Mouse (Mus musculus) midbrain, embryonic 12.5 days (tissue): ENCODE data around the gene Riox1. TPM values are rescaled to one million over a fixed set of nuclear protein-coding genes. Genes with fewer than 3 reads are reported as not detected.

Experiments used
- ATAC-seq: fragments of 200-750 bp; cut with Nextera tagmentation; 2 replicates; pipeline ENCODE4 v1.8.0; 2017; ENCODE audit warnings: low read depth, moderate TSS enrichment, moderate library complexity; ENCODE audit not compliant: low FRiP score
- H3K27ac ChIP-seq: fragments of 300-500 bp; sonication (generic); replicated peaks from 2 replicates; pipeline ENCODE4 v1.5.1; 2016; ENCODE audit warnings: mild to moderate bottlenecking
- H3K27me3 ChIP-seq: fragments of 300-500 bp; sonication (generic); 2 replicates; pipeline ENCODE4 v1.6.1; 2016; ENCODE audit warnings: mild to moderate bottlenecking
- H3K36me3 ChIP-seq: fragments of 300-500 bp; sonication (generic); 2 replicates; pipeline ENCODE4 v1.6.1; 2016
- H3K4me1 ChIP-seq: fragments of 300-500 bp; sonication (generic); 2 replicates; pipeline ENCODE4 v1.6.1; 2016
- H3K4me2 ChIP-seq: fragments of 300-500 bp; sonication (generic); replicated peaks from 2 replicates; pipeline ENCODE4 v1.6.1; 2016; ENCODE audit warnings: mild to moderate bottlenecking, moderate library complexity
- H3K4me3 ChIP-seq: fragments of 300-500 bp; sonication (generic); 2 replicates; pipeline ENCODE4 v1.5.1; 2016; ENCODE audit warnings: mild to moderate bottlenecking
- H3K9ac ChIP-seq: fragments of 300-500 bp; sonication (generic); replicated peaks from 2 replicates; pipeline ENCODE4 v1.6.1; 2016; ENCODE audit warnings: mild to moderate bottlenecking, moderate library complexity
- H3K9me3 ChIP-seq: fragments of 300-500 bp; sonication (generic); 2 replicates; pipeline ENCODE4 v1.6.1; 2016; ENCODE audit warnings: mild to moderate bottlenecking
- WGBS: fragments of 180-500 bp; shearing (Covaris S2); methylation state at CpG from one replicate; pipeline ENCODE4 v1.1.7; 2016; 5-methylcytosine and 5-hydroxymethylcytosine counted together
- polyA plus RNA-seq: library from polyadenylated mRNA; unstranded; fragments of >200 nt; fragmentation: Nextera tagmentation; extraction: Ambion mirVana; gene quantifications from 2 replicates; pipeline ENCODE4 v1.2.1, GENCODE M21; 2016

The Riox1 gene
- polyA plus RNA-seq, 1 experiment from 2014 or later: 16.7 TPM

DNA sequence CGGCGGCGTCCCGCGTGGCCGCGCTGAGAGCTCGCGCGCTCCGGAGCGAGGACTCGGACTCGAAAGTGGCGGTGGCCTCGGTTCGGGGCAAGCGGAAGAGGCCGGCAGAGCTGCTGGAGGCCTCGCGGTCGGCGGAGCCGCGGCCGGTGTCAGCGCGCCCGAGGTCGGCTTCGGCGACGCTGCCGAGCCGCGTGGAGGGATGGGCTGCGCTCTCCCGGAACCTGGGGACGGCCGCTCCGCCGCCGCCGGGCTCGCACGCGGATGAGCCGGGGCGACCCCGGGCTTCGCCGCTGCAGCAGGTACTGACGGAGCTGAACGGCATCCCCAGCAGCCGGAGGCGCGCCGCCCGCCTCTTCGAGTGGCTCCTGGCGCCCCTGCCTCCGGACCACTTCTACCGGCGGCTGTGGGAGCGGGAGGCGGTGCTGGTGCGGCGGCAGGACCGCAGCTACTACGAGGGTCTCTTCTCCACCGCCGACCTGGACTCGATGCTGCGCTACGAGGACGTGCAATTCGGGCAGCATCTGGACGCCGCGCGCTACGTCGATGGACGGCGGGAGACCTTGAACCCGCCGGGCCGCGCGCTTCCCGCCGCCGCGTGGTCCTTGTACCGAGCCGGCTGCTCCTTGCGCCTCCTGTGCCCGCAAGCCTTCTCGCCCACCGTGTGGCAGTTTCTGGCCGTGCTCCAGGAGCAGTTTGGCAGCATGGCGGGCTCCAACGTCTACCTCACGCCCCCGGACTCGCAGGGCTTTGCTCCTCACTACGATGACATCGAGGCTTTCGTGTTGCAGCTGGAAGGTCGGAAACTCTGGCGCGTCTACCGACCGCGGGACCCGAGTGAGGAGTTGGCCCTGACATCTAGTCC is 663 bp downstream of the Riox1 start:
- Histone ChIP-seq H3K27me3 (0 out of 2 replicates have a peak, but pooled peaks cover 5% of the 10 kb centered on the region), H3K9me3 (no peaks in the 10 kb centered on the region), H3K36me3 (0 out of 2 replicates have a peak, but pooled peaks cover 12% of the 10 kb centered on the region), H3K4me1 (peaks cover 28% of the 10 kb centered on the region), H3K4me2 (peak overlapping the region; percentile 84), H3K9ac (peak overlapping the region; percentile 81), H3K27ac (peak overlapping the region; percentile 84), H3K4me3 (peak overlapping the region; percentile 65)
- ATAC-seq: peak; percentile 62
- under 1% methylated on average over 98 of the region's 116 CpGs for WGBS

DNA sequence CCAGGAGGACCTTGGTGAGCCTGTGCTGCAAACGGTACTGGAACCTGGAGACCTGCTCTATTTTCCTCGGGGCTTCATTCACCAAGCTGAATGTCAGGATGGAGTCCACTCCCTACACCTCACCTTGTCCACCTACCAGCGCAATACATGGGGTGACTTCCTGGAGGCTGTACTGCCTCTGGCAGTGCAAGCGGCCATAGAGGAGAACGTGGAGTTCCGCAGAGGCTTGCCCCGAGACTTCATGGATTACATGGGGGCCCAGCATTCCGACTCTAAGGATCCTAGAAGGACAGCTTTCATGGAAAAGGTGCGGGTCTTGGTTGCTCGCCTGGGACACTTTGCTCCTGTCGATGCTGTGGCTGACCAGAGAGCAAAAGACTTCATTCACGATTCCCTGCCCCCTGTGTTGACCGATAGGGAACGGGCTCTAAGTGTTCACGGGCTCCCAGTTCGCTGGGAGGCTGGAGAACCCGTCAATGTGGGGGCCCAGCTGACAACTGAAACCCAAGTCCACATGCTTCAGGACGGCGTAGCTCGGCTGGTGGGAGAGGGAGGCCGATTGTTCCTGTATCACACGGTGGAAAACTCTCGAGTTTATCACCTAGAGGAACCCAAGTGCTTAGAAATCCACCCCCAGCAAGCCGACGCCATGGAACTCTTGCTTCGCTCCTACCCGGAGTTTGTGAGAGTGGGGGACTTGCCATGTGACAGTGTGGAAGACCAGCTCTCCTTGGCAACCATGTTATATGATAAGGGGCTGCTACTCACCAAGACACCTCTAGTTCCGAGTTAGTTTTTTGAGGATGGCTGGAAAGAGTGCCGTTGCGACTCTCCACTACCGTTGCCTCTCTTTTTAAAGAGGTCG is 1.5 kb downstream of the Riox1 start:
- no peaks in the 10 kb centered on the region for H3K9me3 ChIP-seq
- peak overlapping the region; percentile 81 for H3K9ac ChIP-seq
- 0 out of 2 replicates have a peak, but pooled peaks cover 5% of the 10 kb centered on the region for H3K27me3 ChIP-seq
- H3K4me2 ChIP-seq: peak overlapping the region; percentile 84
- no peak overlapping the region for H3K27ac ChIP-seq
- 68% methylated on average over 32 of the region's 32 CpGs for WGBS
- 0 out of 2 replicates have a peak, but pooled peaks cover 12% of the 10 kb centered on the region for H3K36me3 ChIP-seq
- peak overlapping the region; percentile 65 for H3K4me3 ChIP-seq
- H3K4me1 ChIP-seq: peaks cover 28% of the 10 kb centered on the region
- no peak for ATAC-seq

DNA sequence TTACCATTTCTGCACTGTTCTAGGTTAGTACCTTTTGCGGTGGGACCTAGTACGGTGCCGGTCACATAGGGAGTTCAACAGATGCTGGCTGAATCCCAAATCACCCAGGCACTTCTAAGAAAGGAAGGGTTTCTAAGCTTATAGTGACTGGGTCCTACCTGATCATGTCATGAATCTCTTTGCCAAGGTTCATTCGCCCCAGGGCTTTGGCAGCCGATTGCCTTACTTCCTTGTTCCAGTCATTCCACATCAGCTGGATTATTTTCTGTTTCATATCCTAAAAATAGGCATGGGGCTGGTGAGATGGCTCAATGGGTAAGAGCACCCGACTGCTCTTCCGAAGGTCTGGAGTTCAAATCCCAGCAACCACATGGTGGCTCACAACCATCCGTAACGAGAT is 7.9 kb downstream of the Riox1 start:
- ATAC-seq: no peak
- WGBS: 95% methylated on average over 9 of the region's 9 CpGs
- no peak overlapping the region for H3K4me2 ChIP-seq

DNA sequence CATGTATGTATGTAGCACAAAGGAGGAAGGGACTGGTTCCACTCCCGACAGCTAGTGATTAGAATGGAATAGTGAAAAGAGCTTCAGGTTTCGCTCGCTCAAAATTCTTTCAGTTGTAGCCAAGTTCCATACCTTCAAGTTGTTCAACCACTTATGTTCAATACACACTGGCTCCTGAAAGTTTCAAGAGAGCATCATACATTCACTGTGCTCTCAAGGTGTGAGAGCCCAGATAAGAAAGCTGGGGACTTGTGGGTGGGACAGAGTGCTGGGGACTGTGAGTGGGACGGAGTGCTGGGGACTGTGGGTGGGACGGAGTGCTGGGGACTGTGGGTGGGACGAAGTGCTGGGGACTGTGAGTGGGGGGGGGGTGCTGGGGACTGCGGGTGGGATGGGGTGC is 14.8 kb downstream of the Riox1 start:
- no peak for ATAC-seq
- H3K27ac ChIP-seq: no peak overlapping the region
- H3K4me2 ChIP-seq: no peak overlapping the region
- H3K4me3 ChIP-seq: no peak overlapping the region
- H3K27me3 ChIP-seq: no peaks in the 10 kb centered on the region
- WGBS: 87% methylated on average over 7 of the region's 7 CpGs
- H3K9ac ChIP-seq: no peak overlapping the region
- no peaks in the 10 kb centered on the region for H3K9me3 ChIP-seq
- H3K36me3 ChIP-seq: no peaks in the 10 kb centered on the region
- H3K4me1 ChIP-seq: no peaks in the 10 kb centered on the region

More for the DNA sequence above, 7.9 kb downstream of the Riox1 start:
- Histone ChIP-seq H3K4me1 (peaks cover 7% of the 10 kb centered on the region), H3K27me3 (no peaks in the 10 kb centered on the region), H3K27ac (no peak overlapping the region), H3K9ac (no peak overlapping the region), H3K4me3 (no peak overlapping the region), H3K9me3 (no peaks in the 10 kb centered on the region), H3K36me3 (0 out of 2 replicates have a peak, but pooled peaks cover 10% of the 10 kb centered on the region)

DNA sequence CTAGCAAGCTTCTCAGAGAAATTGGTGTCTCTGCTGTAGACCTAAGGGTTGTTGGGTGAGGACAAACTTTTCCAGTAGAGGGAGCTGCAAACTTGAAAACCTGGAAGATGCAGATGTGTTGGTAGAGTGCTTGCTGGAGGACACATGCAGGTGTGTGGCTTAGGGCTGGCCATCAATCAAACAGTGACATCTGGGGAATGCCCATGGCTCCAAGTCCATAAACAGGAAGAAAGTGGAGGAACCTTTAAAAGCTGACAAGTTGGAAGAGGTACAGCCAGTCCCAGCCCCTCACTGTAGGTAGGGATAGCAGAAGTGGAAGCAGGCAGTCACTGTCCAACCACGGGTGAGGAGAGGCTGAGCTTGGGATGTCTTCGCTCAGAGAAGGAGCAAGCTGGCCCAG is 21.7 kb downstream of the Riox1 start:
- Histone ChIP-seq H3K9ac (no peak overlapping the region), H3K4me2 (no peak overlapping the region)
- ATAC-seq: no peak

DNA sequence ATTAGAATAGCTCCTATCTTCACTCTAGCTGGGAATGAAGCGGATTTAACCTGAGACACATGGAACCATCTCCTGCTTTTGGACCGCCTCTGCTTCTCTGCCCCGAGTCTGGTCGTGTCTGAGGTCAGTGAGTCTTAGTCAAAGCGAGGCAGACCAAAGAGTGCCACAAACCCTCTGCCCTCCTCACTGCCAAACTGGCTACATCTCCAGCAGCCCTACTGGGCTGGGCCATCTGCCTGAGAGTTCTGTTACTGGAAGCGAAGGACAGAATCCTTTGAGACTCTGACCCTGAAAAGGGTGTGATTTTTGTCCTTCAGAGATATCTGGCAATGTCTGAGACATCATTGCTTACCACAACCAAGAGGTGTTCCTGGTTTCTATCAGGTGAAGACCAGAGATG is 28.5 kb downstream of the Riox1 start:
- H3K36me3 ChIP-seq: no peaks in the 10 kb centered on the region
- peaks cover 5% of the 10 kb centered on the region; the same call in 1 of the 2 replicates for H3K9me3 ChIP-seq
- no peak for ATAC-seq
- H3K4me3 ChIP-seq: no peak overlapping the region
- no peaks in the 10 kb centered on the region for H3K27me3 ChIP-seq
- WGBS: 87% methylated on average over 6 of the region's 6 CpGs
- H3K9ac ChIP-seq: no peak overlapping the region
- no peak overlapping the region for H3K4me2 ChIP-seq
- no peak overlapping the region for H3K27ac ChIP-seq
- no peaks in the 10 kb centered on the region; the same call in 1 of the 2 replicates for H3K4me1 ChIP-seq

More for the DNA sequence above, 21.7 kb downstream of the Riox1 start:
- 81% methylated on average over 2 of the region's 2 CpGs for WGBS
- Histone ChIP-seq H3K4me3 (no peak overlapping the region), H3K4me1 (no peaks in the 10 kb centered on the region), H3K27ac (no peak overlapping the region), H3K36me3 (no peaks in the 10 kb centered on the region), H3K27me3 (no peaks in the 10 kb centered on the region), H3K9me3 (peaks cover 5% of the 10 kb centered on the region; the same call in 1 of the 2 replicates)

DNA sequence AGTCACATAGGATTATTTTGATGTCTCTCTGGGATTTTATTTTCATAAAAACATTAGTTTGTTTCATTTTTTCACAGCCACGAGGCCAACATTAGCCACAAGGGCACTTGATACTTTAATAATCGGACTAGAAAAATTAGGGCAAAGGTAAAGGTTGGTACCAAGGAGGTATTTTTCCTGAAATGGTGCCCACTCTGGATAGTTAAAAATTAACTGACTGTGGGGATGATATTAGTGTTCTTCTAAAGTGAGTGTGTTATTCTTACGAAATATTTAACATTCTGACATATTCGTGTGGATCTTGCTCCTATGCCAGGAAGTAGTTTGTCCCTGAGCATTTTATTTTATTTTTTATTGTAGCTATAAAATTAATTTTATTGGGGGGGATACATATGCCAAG is 31.2 kb downstream of the Riox1 start:
- Histone ChIP-seq H3K27ac (no peak overlapping the region), H3K9ac (no peak overlapping the region), H3K4me1 (no peaks in the 10 kb centered on the region; the same call in 1 of the 2 replicates), H3K4me2 (no peak overlapping the region), H3K36me3 (no peaks in the 10 kb centered on the region), H3K9me3 (no peaks in the 10 kb centered on the region), H3K4me3 (no peak overlapping the region), H3K27me3 (0 out of 2 replicates have a peak, but pooled peaks cover 3% of the 10 kb centered on the region)
- ATAC-seq: no peak
- 90% methylated on average over 4 of the region's 4 CpGs for WGBS

DNA sequence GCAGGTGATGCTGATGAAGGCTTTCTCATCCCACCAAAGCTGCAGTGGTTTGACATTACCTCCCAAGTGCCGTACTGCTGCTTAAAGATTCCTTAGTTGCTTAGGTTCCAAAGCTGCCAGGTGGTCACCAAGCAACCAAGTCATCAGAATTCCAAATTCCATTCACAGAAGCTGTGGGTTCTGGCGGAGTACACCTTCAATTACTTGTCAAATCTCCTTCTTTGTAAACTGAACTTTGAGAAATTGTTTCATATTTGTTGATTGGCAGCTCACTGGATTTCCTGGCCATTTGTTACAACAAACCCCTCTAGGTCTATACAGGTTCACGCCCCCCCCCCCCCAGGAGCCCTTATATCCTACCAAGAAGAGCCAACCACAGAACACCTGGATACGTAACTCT is 34.3 kb downstream of the Riox1 start, which contains the start of gene Heatr4:
Heatr4 (minus strand) TSS at position 101 of the 400 bp plus-strand sequence.
- Histone ChIP-seq H3K27me3 (0 out of 2 replicates have a peak, but pooled peaks cover 5% of the 10 kb centered on the region), H3K4me3 (no peak within 1 kb of the TSS), H3K4me2 (no peak within 1 kb of the TSS), H3K9me3 (no peaks in the 10 kb centered on the region), H3K36me3 (no peaks in the 10 kb centered on the region), H3K27ac (no peak within 1 kb of the TSS), H3K9ac (no peak within 1 kb of the TSS), H3K4me1 (peaks cover 6% of the 10 kb centered on the region; the same call in 1 of the 2 replicates)
- 70% methylated on average over 4 of the region's 4 CpGs for WGBS
- no peak for ATAC-seq

DNA sequence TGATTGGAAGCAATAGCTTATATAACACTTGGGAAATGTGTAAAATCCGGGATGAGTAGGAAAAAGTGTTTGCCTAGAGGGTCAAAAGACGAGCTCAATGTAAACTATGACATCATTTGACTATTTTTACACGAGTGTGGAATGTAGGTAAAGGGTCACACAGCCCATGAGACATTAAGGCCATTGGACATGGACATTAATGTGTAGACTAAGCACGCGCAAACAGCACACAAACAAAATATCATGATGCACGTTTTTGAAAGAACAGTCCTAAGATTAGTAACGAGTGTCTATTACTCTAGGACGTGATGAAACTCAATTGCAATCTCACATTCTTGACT is 36.8 kb downstream of the Riox1 start:
- Histone ChIP-seq H3K27ac (0 out of 2 replicates have a peak overlapping the region, but pooled peaks have one; percentile 87), H3K4me1 (peaks cover 6% of the 10 kb centered on the region; the same call in 1 of the 2 replicates), H3K9me3 (no peaks in the 10 kb centered on the region), H3K4me2 (peak overlapping the region; percentile 59), H3K9ac (peak overlapping the region; percentile 72; the same call in 1 of the 2 replicates), H3K36me3 (no peaks in the 10 kb centered on the region), H3K27me3 (0 out of 2 replicates have a peak, but pooled peaks cover 5% of the 10 kb centered on the region), H3K4me3 (peak overlapping the region; percentile 65)
- no peak for ATAC-seq
- 33% methylated on average over 8 of the region's 8 CpGs for WGBS

DNA sequence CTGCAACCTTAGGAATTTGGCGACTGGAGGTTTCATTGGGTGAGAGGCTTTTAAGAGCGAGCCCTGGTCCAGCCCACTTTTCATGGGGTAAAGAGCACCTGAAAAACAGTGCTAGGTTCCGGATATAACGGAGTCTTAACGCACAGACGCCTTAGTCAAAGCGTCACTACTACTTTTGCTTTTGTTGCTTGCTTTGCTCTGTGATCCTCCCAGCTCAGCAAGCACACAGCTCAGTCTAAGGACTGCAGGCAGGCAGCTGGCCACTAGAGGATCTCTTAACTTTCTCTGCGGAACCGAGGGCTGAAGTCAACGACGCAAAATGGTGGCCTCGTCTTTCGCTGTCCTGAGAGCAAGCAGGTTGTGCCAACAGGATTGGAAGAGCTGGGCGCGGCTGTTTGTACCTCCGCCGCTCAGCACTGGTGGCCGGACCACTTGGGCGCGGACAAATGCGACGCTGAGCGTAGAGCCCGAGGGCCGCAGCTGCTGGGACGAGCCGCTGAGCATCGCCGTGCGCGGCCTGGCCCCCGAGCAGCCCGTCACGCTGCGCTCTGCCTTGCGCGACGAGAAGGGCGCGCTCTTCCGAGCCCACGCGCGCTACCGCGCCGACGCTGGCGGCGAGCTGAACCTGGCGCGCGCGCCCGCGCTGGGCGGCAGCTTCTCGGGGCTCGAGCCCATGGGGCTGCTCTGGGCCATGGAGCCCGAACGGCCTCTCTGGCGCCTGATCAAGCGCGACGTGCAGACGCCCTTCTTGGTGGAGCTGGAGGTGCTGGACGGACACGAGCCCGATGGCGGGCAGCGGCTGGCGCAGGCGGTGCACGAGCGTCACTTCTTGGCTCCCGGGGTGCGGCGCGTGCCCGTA is 37.4 kb downstream of the Riox1 start, which contains the start of gene Acot2:
Acot2 (plus strand) TSS at position 279 of the 859 bp plus-strand sequence.
- H3K27ac ChIP-seq: peak within 1 kb of the TSS; percentile 87
- WGBS: under 1% methylated on average over 79 of the region's 80 CpGs
- peak within 1 kb of the TSS; percentile 65 for H3K4me3 ChIP-seq
- peak within 1 kb of the TSS; percentile 72 for H3K9ac ChIP-seq
- H3K4me2 ChIP-seq: peak within 1 kb of the TSS; percentile 59
- peaks cover 6% of the 10 kb centered on the region; the same call in 1 of the 2 replicates for H3K4me1 ChIP-seq
- peak; percentile 89 for ATAC-seq
- no peaks in the 10 kb centered on the region for H3K36me3 ChIP-seq
- no peaks in the 10 kb centered on the region for H3K9me3 ChIP-seq
- 0 out of 2 replicates have a peak, but pooled peaks cover 5% of the 10 kb centered on the region for H3K27me3 ChIP-seq

DNA sequence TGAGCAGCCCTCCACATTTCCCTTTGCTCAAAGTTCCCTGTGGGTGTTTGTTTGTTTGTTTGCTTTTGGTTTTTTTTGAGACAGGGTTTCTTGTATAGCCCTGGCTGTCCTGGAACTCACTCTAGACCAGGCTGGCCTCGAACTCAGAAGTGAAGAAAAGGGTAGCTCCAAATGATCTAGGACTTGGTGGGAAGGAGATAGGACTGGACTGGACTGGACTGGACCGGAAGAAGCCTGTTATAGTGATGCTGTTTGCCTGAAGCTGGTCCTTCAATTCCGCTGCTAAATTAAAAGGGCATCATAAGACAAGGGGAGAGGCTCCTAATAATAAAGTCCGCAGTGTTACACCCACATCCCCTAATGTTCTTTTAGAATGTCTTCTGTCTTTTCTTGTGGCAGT is 38.1 kb downstream of the Riox1 start:
- Histone ChIP-seq H3K36me3 (0 out of 2 replicates have a peak, but pooled peaks cover 3% of the 10 kb centered on the region), H3K4me1 (peaks cover 6% of the 10 kb centered on the region; the same call in 1 of the 2 replicates), H3K4me2 (peak overlapping the region; percentile 59), H3K9ac (peak overlapping the region; percentile 72), H3K4me3 (peak overlapping the region; percentile 65), H3K27ac (peak overlapping the region; percentile 87), H3K27me3 (0 out of 2 replicates have a peak, but pooled peaks cover 5% of the 10 kb centered on the region), H3K9me3 (no peaks in the 10 kb centered on the region)
- WGBS: 76% methylated on average over 4 of the region's 4 CpGs
- peak; percentile 48; the same call in 1 of the 2 replicates for ATAC-seq
